Mouse (Mus musculus): ENCODE measurements at regions not wholly inside any gene's neighbourhood (a gene's known extent, or its start where the extent isn't known, plus 50 kb on each side); places are given as distances from the start of the nearest gene placed in this dataset.

- no peak for TF ChIP-seq POLR2A (IDR thresholded peaks at IDR 0.05; ENCODE audit: insufficient read depth, low read depth, low read length)
- TF ChIP-seq CTCF (IDR thresholded peaks at IDR 0.05), result no peak
- no peak for TF ChIP-seq EP300 (IDR thresholded peaks at IDR 0.05; ENCODE audit: insufficient read depth, low read depth, low read length)
These were observed 148.7 kb upstream of the Snx19 start for GRCm38 (mm10) chr9:30278231-30278630.

All from heart, adult 2 months (tissue).